Mouse (Mus musculus): ENCODE measurements around the gene Eif4g1.

DNA sequence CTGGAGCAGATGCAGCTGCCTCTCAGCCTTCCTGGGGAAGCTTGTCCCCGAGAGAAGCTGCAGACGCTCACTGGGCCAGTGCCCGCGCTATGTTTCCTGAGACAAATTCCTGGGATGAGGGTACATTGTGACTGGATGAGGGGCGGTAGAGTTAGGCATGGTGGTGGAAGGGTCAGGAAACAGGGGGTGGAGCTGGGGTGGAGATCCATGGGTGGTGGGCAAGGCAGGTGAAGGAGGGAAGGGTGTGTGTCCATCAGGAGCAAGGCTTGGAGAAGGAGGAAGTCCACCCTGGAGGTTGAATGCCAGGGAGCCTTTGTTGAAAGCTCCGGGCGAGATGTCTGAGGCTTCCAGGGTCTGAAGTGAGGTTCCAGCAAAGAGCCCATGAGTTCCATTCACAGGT, 57.2 kb downstream of the Eif4g1 start:
- TF ChIP-seq CTCF (IDR thresholded peaks at IDR 0.05) (no peak), EP300 (IDR thresholded peaks at IDR 0.05) (no peak)

All from lung, postnatal 0 days (tissue).